In genomic region chr19:41332228-41332627, GRCm38 (mm10) we compare ENCODE assay signal across 13 mouse cellular contexts. TPM values are rescaled to one million over a fixed set of nuclear protein-coding genes. Genes with fewer than 3 reads are reported as not detected.
DNase-seq lines count a peak whose midpoint lies in the region; ATAC-seq and TF ChIP-seq lines count a peak whose summit lies in the region.
"Had no signal": no experiment of that assay in that cellular context is flagged by ENCODE, and none has a peak within 500 bp of the region (broad histone marks: within the 10 kb centered on the region; RNA-seq: fewer than 3 reads in every experiment).

No protein-coding gene starts in this region.

- H3K27ac ChIP-seq in cerebellum, adult 2 months (ENCODE audit: insufficient read depth, low read length), result no peak overlapping the region
- H3K27ac ChIP-seq: embryonic facial prominence, embryonic 12.5 days had no signal

- H3K4me1 ChIP-seq in cerebellum, adult 2 months (ENCODE audit: control insufficient read depth, insufficient read depth, low read length), result no peaks in the 10 kb centered on the region
- H3K4me1 ChIP-seq: embryonic facial prominence, embryonic 12.5 days had no signal

- ATAC-seq in megakaryocyte, adult 5-6 weeks (ENCODE audit: poor library complexity, severe bottlenecking), result peak; percentile 85
- ATAC-seq: activated CD4-positive, CD25-positive, alpha-beta regulatory T cell, adult 4 months had no signal

- H3K4me3 ChIP-seq in cerebellum, adult 2 months (replicated peaks; ENCODE audit: insufficient read depth, low read depth, low read length), result no peak overlapping the region
- H3K4me3 ChIP-seq: embryonic facial prominence, embryonic 12.5 days; myocyte had no signal

- H3K27me3 ChIP-seq in cerebellum, adult 2 months (ENCODE audit: control insufficient read depth, insufficient read depth, low read length), result no peaks in the 10 kb centered on the region
- H3K27me3 ChIP-seq: embryonic facial prominence, embryonic 12.5 days had no signal

- TF ChIP-seq POLR2A in cerebellum, adult 2 months (IDR thresholded peaks at IDR 0.05; ENCODE audit: borderline replicate concordance, insufficient read depth, low read length), result no peak

- 90% methylated on average over 12 of the region's 12 CpGs for WGBS in cerebellum, adult 2 months

- no peak for TF ChIP-seq CTCF in cerebellum, adult 2 months (IDR thresholded peaks at IDR 0.05; ENCODE audit: borderline replicate concordance, insufficient read depth, low read depth, low read length)

- peak; percentile 61 for DNase-seq in layer of hippocampus, adult 9-11 months
- DNase-seq in layer of hippocampus, adult 9-10 months (ENCODE audit: low spot score), result no peak
- DNase-seq in T-cell, adult 2 months (ENCODE audit: low spot score), result peak; percentile 62
- DNase-seq in spleen, postnatal 4 days (ENCODE audit: low spot score in 2 of 2), result peak; percentile 58 to 71
- no peak for DNase-seq in urinary bladder, adult 2 months (ENCODE audit: low spot score)
- no peak for DNase-seq in cerebellum, adult 2 months
- DNase-seq in cerebellum, postnatal 4 days (ENCODE audit: low spot score in 2 of 2), result no peak
- DNase-seq: cerebellum, adult 11-12 months; lung, embryonic 14.5 days had no signal

RNA-seq across cellular contexts. Expression of gene Pik3ap1, which starts 52.7 kb away (rescaled TPM):
- 16.8 and 17.9 TPM in 2 replicates for total RNA-seq in megakaryocyte, adult 5-6 weeks (2015)
- 15.3 and 20.4 TPM in 2 replicates for total RNA-seq in megakaryocyte, adult 5-6 weeks (2017)
- 4.0 and 4.5 TPM in 2 replicates for polyA plus RNA-seq in urinary bladder, adult 2 months (2012; rRNA removed)
- 0.70 and 0.92 TPM in 2 replicates for polyA plus RNA-seq in cerebellum, adult 2 months (2012; rRNA removed)
- polyA plus RNA-seq: myocyte had no signal

Comparison
In these comparisons a context has a peak if more than half of its experiments do, and no peak if none do; other contexts are left out.
1. DNase-seq: peak in layer of hippocampus, adult 9-11 months (single experiment), T-cell, adult 2 months (single experiment) and spleen, postnatal 4 days (2 of 2); none in layer of hippocampus, adult 9-10 months (single experiment), urinary bladder, adult 2 months (single experiment), cerebellum, adult 2 months (0 of 2) and cerebellum, postnatal 4 days (0 of 2).